Mouse (Mus musculus): ENCODE measurements around the gene Atp2b4. TPM values are rescaled to one million over a fixed set of nuclear protein-coding genes. Genes with fewer than 3 reads are reported as not detected.

Atp2b4 gene
- polyA plus RNA-seq, 1 experiment, result 11.3 TPM

- H3K4me1 ChIP-seq (ENCODE audit: control insufficient read depth, insufficient read depth, low read length), result no peaks in the 10 kb centered on the region
- no peak overlapping the region for H3K4me3 ChIP-seq (replicated peaks; ENCODE audit: extremely low read depth, low read depth, low read length)
- no peak for DNase-seq
- no peak for TF ChIP-seq POLR2A (IDR thresholded peaks at IDR 0.05; ENCODE audit: borderline replicate concordance, extremely low read depth, low read depth, low read length)
- 60% methylated on average over 8 of the region's 8 CpGs for WGBS
Observed at GRCm38 (mm10) chr1:133825543-133825942, 24.7 kb upstream of the Atp2b4 start.

- Histone ChIP-seq H3K4me3 (replicated peaks; ENCODE audit: extremely low read depth, low read depth, low read length) (no peak overlapping the region), H3K4me1 (ENCODE audit: control insufficient read depth, insufficient read depth, low read length) (no peaks in the 10 kb centered on the region)
- 94% methylated on average over 2 of the region's 2 CpGs for WGBS
- DNase-seq, result no peak
- no peak for TF ChIP-seq CTCF (IDR thresholded peaks at IDR 0.05; ENCODE audit: insufficient read depth, low read length)
- no peak for TF ChIP-seq POLR2A (IDR thresholded peaks at IDR 0.05; ENCODE audit: borderline replicate concordance, extremely low read depth, low read depth, low read length)
Observed at GRCm38 (mm10) chr1:133825140-133825539, 24.3 kb upstream of the Atp2b4 start.

GRCm38 (mm10) chr1:133821144-133821543, 20.3 kb upstream of the Atp2b4 start:
- no peak for TF ChIP-seq POLR2A (IDR thresholded peaks at IDR 0.05; ENCODE audit: borderline replicate concordance, extremely low read depth, low read depth, low read length)
- TF ChIP-seq CTCF (IDR thresholded peaks at IDR 0.05; ENCODE audit: insufficient read depth, low read length), result no peak
- Histone ChIP-seq H3K4me3 (replicated peaks; ENCODE audit: extremely low read depth, low read depth, low read length) (no peak overlapping the region), H3K4me1 (ENCODE audit: control insufficient read depth, insufficient read depth, low read length) (no peaks in the 10 kb centered on the region)
- DNase-seq, result no peak
- WGBS, result 38% methylated on average over 5 of the region's 5 CpGs

- no peak for DNase-seq
- no peak for TF ChIP-seq CTCF (IDR thresholded peaks at IDR 0.05; ENCODE audit: insufficient read depth, low read length)
- no peak for TF ChIP-seq POLR2A (IDR thresholded peaks at IDR 0.05; ENCODE audit: borderline replicate concordance, extremely low read depth, low read depth, low read length)
- WGBS, result 80% methylated on average over 1 of the region's 2 CpGs
- Histone ChIP-seq H3K4me3 (replicated peaks; ENCODE audit: extremely low read depth, low read depth, low read length) (no peak overlapping the region), H3K4me1 (ENCODE audit: control insufficient read depth, insufficient read depth, low read length) (no peaks in the 10 kb centered on the region)
Observed at GRCm38 (mm10) chr1:133820100-133820499, 19.3 kb upstream of the Atp2b4 start.

GRCm38 (mm10) chr1:133818531-133818930, 17.7 kb upstream of the Atp2b4 start:
- no peak for DNase-seq
- Histone ChIP-seq H3K4me1 (ENCODE audit: control insufficient read depth, insufficient read depth, low read length) (no peaks in the 10 kb centered on the region), H3K4me3 (replicated peaks; ENCODE audit: extremely low read depth, low read depth, low read length) (no peak overlapping the region)
- TF ChIP-seq CTCF (IDR thresholded peaks at IDR 0.05; ENCODE audit: insufficient read depth, low read length) (no peak), POLR2A (IDR thresholded peaks at IDR 0.05; ENCODE audit: borderline replicate concordance, extremely low read depth, low read depth, low read length) (no peak)
- WGBS, result 63% methylated on average over 2 of the region's 2 CpGs

GRCm38 (mm10) chr1:133815747-133816491, 15.1 kb upstream of the Atp2b4 start:
- no peak for DNase-seq
- H3K4me3 ChIP-seq (replicated peaks; ENCODE audit: extremely low read depth, low read depth, low read length), result no peak overlapping the region
- no peaks in the 10 kb centered on the region for H3K4me1 ChIP-seq (ENCODE audit: control insufficient read depth, insufficient read depth, low read length)
- 53% methylated on average over 12 of the region's 12 CpGs for WGBS
- TF ChIP-seq POLR2A (IDR thresholded peaks at IDR 0.05; ENCODE audit: borderline replicate concordance, extremely low read depth, low read depth, low read length) (no peak), CTCF (IDR thresholded peaks at IDR 0.05; ENCODE audit: insufficient read depth, low read length) (no peak)

- no peaks in the 10 kb centered on the region for H3K4me1 ChIP-seq (ENCODE audit: control insufficient read depth, insufficient read depth, low read length)
- DNase-seq, result no peak
- no peak overlapping the region for H3K4me3 ChIP-seq (replicated peaks; ENCODE audit: extremely low read depth, low read depth, low read length)
- 67% methylated on average over 5 of the region's 5 CpGs for WGBS
- no peak for TF ChIP-seq CTCF (IDR thresholded peaks at IDR 0.05; ENCODE audit: insufficient read depth, low read length)
- no peak for TF ChIP-seq POLR2A (IDR thresholded peaks at IDR 0.05; ENCODE audit: borderline replicate concordance, extremely low read depth, low read depth, low read length)
Observed at GRCm38 (mm10) chr1:133809376-133809775, 8.5 kb upstream of the Atp2b4 start.

GRCm38 (mm10) chr1:133808020-133808419, 7.2 kb upstream of the Atp2b4 start:
- no peak for DNase-seq
- Histone ChIP-seq H3K4me1 (ENCODE audit: control insufficient read depth, insufficient read depth, low read length) (no peaks in the 10 kb centered on the region), H3K4me3 (replicated peaks; ENCODE audit: extremely low read depth, low read depth, low read length) (no peak overlapping the region)
- WGBS, result 90% methylated on average over 8 of the region's 8 CpGs
- no peak for TF ChIP-seq CTCF (IDR thresholded peaks at IDR 0.05; ENCODE audit: insufficient read depth, low read length)
- no peak for TF ChIP-seq POLR2A (IDR thresholded peaks at IDR 0.05; ENCODE audit: borderline replicate concordance, extremely low read depth, low read depth, low read length)

- no peak for DNase-seq
- Histone ChIP-seq H3K4me3 (replicated peaks; ENCODE audit: extremely low read depth, low read depth, low read length) (no peak overlapping the region), H3K4me1 (ENCODE audit: control insufficient read depth, insufficient read depth, low read length) (peaks cover 9% of the 10 kb centered on the region)
- TF ChIP-seq CTCF (IDR thresholded peaks at IDR 0.05; ENCODE audit: insufficient read depth, low read length), result no peak
- TF ChIP-seq POLR2A (IDR thresholded peaks at IDR 0.05; ENCODE audit: borderline replicate concordance, extremely low read depth, low read depth, low read length), result no peak
- WGBS, result 62% methylated on average over 5 of the region's 5 CpGs
Observed at GRCm38 (mm10) chr1:133801743-133802142, 902 bp upstream of the Atp2b4 start.

- DNase-seq, result peak; percentile 12
- peaks cover 9% of the 10 kb centered on the region for H3K4me1 ChIP-seq (ENCODE audit: control insufficient read depth, insufficient read depth, low read length)
- TF ChIP-seq POLR2A (IDR thresholded peaks at IDR 0.05; ENCODE audit: borderline replicate concordance, extremely low read depth, low read depth, low read length), result no peak
- no peak for TF ChIP-seq CTCF (IDR thresholded peaks at IDR 0.05; ENCODE audit: insufficient read depth, low read length)
- H3K4me3 ChIP-seq (replicated peaks; ENCODE audit: extremely low read depth, low read depth, low read length), result peak overlapping the region; percentile 82
- under 1% methylated on average over 16 of the region's 16 CpGs for WGBS
Observed at GRCm38 (mm10) chr1:133800512-133800911, 329 bp downstream of the Atp2b4 start.

Data from lung, adult 2 months (tissue).